Mouse (Mus musculus) bone marrow macrophage, adult 2 months (primary cell): Measurements from ENCODE around the gene Ctbp2. TPM values are rescaled to one million over a fixed set of nuclear protein-coding genes. Genes with fewer than 3 reads are reported as not detected.
"Not testable (repeated sequence)": the region's sequence is repeated elsewhere in the genome, so short reads cannot be mapped to it uniquely, and the experiment has no call there.

Experiments
- H3K27ac ChIP-seq: 2 replicates; pipeline ENCODE4 v1.5.1; 2012; ENCODE audit warnings: low read depth, low read length; ENCODE audit not compliant: insufficient read depth
- H3K4me1 ChIP-seq: 2 replicates; pipeline ENCODE4 v1.6.1; 2012; ENCODE audit warnings: low read length; ENCODE audit not compliant: control insufficient read depth, insufficient read depth
- H3K4me3 ChIP-seq: 2 replicates; pipeline ENCODE4 v1.5.1; 2012; ENCODE audit warnings: mild to moderate bottlenecking, low read length, moderate library complexity; ENCODE audit not compliant: insufficient read depth
- CTCF ChIP-seq: IDR thresholded peaks from 2 replicates; pipeline ENCODE4 v1.5.1; 2012; ENCODE audit warnings: low read depth, mild to moderate bottlenecking, low read length, moderate library complexity
- POLR2A ChIP-seq: IDR thresholded peaks from 2 replicates; pipeline ENCODE4 v1.6.1; 2012; ENCODE audit warnings: mild to moderate bottlenecking, low read depth, low read length, borderline replicate concordance
- polyA plus RNA-seq: library from polyadenylated mRNA; stranded (reverse); fragments of >200 nt; gene quantifications from 2 replicates; pipeline ENCODE4 v1.2.4, GENCODE M21; 2012; ENCODE audit not compliant: missing spikeins, insufficient read depth, insufficient read length

Gene Ctbp2
- polyA plus RNA-seq, 1 experiment = 42.7 TPM

GRCm38 (mm10) chr7:133102578-133102977, 21.6 kb downstream of the Ctbp2 start:
- Histone ChIP-seq H3K4me1 (peaks cover 10% of the 10 kb centered on the region; the same call in 1 of the 2 replicates), H3K4me3 (no peak overlapping the region), H3K27ac (no peak overlapping the region)
- TF ChIP-seq POLR2A = no peak
- no peak for TF ChIP-seq CTCF

DNA sequence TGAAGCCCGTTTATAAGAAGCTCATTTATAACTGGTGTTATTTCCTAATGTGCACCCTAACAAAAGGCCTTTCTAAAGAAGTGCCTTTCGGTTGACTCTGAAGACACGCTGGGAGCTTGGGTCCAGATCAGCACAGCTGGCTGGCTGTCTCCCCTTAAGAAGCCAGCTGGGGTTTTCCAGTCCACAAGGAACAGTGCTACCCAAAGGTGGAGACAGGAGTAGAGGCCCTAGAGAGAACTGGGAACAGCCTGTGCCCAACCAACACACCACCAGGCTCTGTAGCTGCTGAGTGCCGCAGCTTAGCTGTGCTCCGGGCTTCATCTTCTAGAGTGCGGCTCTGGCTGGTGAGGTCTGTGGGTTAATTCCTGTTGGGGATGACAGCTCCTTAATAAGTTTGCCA, 23.1 kb downstream of the Ctbp2 start:
- Histone ChIP-seq H3K27ac (no peak overlapping the region), H3K4me3 (no peak overlapping the region), H3K4me1 (peaks cover 10% of the 10 kb centered on the region; the same call in 1 of the 2 replicates)
- TF ChIP-seq POLR2A (no peak), CTCF (no peak)

DNA sequence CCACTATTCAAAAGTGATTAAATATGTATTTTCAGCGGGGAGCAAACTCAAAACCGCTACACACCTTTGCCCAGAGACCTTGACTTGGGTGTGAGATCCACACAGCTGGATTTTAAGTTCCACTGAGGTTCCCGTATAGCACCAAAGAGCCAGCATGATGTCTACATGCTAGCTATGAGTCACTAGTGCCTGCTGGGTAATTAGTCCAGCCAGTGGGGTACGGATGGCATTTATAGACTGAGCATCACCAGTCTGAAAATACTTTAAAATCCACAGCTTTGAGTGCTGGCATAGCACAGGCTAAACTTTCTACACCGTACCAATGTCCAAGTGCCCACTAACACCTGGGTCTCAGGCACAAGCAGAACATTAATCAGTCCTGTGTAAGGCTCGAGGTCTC, 24.0 kb downstream of the Ctbp2 start:
- Histone ChIP-seq H3K4me3 (no peak overlapping the region), H3K27ac (no peak overlapping the region), H3K4me1 (peaks cover 10% of the 10 kb centered on the region; the same call in 1 of the 2 replicates)
- TF ChIP-seq POLR2A = no peak
- no peak for TF ChIP-seq CTCF

GRCm38 (mm10) chr7:133099266-133099665, 24.9 kb downstream of the Ctbp2 start:
- no peak overlapping the region for H3K27ac ChIP-seq
- TF ChIP-seq POLR2A (no peak), CTCF (no peak)
- peaks cover 10% of the 10 kb centered on the region; the same call in 1 of the 2 replicates for H3K4me1 ChIP-seq

DNA sequence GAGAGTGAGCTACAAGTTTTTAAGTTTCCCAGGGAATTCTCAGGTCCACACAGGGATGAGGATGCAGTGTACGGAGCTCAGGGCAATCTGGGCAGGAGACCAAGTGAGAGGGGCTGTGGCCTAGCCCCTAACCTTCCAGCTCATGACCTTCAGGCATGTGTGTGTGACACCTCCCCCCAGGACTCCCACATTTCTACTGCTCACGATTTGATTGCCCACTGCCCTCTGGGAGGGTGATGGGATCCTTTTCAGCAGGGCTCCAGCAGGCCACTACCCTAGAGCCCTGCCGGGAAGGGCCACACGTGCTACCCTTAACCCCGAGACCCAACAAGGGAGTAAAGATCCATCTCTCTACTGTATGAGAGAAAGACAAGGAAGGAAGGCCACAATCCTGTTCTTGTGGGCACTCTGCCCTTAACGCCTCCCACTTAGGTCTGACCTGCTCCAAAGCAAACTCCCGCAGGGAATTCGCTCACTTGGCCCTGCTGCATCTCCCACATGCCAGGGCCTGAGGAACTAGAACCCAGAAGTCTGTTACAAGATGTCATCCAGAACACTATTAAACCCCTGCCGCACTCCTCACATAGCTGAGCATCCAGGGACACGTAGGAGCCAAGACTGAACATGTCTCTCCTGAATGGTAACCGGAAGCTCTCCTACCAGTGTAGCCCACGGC, 25.9 kb downstream of the Ctbp2 start:
- no peak overlapping the region for H3K4me3 ChIP-seq
- TF ChIP-seq POLR2A (no peak), CTCF (no peak)
- peaks cover 10% of the 10 kb centered on the region; the same call in 1 of the 2 replicates for H3K4me1 ChIP-seq
- no peak overlapping the region for H3K27ac ChIP-seq

More at GRCm38 (mm10) chr7:133099266-133099665, 24.9 kb downstream of the Ctbp2 start:
- H3K4me3 ChIP-seq = no peak overlapping the region

- not testable (repeated sequence) for H3K27ac ChIP-seq, H3K4me3 ChIP-seq
- peaks cover 10% of the 10 kb centered on the region; the same call in 1 of the 2 replicates for H3K4me1 ChIP-seq
Measured at GRCm38 (mm10) chr7:133095610-133096009, 28.5 kb downstream of the Ctbp2 start.

DNA sequence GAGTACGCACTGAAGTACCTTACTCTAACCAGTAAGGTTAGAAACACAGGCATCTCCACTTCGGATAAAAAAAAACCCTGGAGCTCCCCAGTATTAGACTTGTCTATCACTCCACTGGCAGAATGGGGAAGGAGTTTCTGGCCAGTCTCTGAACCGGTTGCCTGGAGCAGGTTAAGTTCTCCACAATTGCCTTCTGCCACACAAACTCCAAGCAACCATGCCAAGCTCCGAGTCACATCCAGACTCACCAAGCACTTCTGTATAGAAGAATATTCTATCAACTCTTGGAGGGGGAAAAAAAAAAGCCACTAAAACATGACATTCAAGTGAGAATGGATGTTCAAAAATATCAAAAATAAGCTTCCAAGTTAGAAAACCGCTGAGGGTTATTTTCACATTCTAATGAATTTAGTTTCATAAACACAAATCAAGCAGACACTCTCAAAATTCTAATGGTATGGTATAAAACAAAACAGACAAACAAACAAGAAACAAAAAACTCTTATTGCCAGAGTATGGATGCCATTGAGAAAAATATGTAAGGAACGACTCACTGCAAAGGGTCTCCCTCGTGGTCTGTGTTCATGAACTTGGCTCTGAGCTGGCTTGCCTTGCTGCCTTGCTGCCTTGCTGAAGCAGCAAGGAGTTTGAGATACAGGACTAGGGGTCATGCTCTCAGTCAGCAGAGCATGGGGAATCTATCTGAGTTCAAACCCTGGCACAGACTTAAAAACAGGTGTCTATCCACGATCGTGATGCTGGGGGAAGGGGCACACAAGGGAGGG, 29.3 kb downstream of the Ctbp2 start:
- no peak for TF ChIP-seq CTCF
- no peak for TF ChIP-seq POLR2A
- no peak overlapping the region for H3K4me3 ChIP-seq
- H3K4me1 ChIP-seq = peaks cover 9% of the 10 kb centered on the region; the same call in 1 of the 2 replicates
- no peak overlapping the region for H3K27ac ChIP-seq

DNA sequence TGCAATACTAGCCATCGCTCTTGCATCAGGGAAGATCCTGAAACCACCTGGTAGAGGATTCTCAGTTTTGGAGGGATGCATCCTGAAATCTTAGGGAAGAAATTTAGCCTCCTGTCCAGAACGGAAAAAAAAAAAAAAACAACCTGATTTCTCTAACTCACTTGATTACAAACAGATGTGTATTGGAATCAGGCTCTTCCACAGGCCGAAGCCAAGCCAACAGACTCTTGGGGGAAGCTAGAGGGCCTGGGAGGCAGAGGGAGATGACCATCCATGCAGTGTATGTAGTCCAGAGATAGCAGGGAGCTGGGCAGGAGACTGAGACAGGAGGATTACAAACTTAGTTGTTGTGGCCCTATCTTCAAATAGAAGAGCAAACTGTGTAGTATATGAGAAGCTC, 30.0 kb downstream of the Ctbp2 start:
- TF ChIP-seq POLR2A (no peak), CTCF (no peak)
- H3K4me1 ChIP-seq = peaks cover 9% of the 10 kb centered on the region; the same call in 1 of the 2 replicates
- no peak overlapping the region for H3K4me3 ChIP-seq
- H3K27ac ChIP-seq = no peak overlapping the region

DNA sequence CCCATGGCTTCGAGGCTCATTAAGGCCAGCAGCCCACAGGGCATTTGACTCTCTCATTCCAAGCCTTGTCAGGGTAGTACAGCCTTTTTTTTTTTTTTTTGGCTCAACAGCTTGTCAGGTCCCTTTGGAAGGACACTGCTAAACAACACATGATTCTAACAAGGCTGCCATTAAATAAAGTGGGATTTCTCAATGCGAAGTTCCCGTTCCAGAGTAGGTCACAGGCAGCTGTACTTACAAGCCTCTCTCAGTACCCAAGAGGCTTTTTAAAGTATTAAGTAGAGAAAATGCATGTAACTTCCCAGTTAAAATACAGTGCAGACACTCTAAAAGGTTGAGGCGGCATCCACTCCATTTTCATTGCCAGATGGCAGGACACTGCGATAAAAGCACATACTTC, 30.4 kb downstream of the Ctbp2 start:
- no peak overlapping the region for H3K27ac ChIP-seq
- TF ChIP-seq POLR2A (no peak), CTCF (no peak)

DNA sequence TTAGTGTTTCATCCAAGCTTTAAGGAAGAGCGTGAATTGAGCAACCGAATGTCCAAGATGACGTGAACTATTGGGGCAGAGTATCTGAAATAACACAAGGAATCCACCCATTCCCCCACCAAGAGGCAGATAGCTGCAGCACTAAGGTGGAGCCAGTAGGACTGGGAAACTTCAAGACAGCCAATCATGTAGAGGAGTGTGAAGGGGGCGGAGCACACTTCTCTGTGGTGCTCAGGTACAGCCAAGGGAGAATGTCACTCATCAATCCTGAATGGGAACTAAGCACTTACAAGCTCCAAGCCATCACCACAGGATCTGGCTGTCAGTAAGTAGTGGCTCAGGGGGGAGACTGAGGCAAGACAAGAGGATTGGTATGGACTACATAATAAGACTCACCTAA, 33.5 kb downstream of the Ctbp2 start:
- Histone ChIP-seq H3K4me3 (no peak overlapping the region), H3K4me1 (peaks cover 9% of the 10 kb centered on the region; the same call in 1 of the 2 replicates), H3K27ac (no peak overlapping the region)
- no peak for TF ChIP-seq POLR2A
- TF ChIP-seq CTCF = no peak

More for the DNA sequence above, 30.4 kb downstream of the Ctbp2 start:
- no peak overlapping the region for H3K4me3 ChIP-seq
- peaks cover 9% of the 10 kb centered on the region; the same call in 1 of the 2 replicates for H3K4me1 ChIP-seq
